9 mouse cellular contexts compared by ENCODE assay signal in the genomic region with DNA sequence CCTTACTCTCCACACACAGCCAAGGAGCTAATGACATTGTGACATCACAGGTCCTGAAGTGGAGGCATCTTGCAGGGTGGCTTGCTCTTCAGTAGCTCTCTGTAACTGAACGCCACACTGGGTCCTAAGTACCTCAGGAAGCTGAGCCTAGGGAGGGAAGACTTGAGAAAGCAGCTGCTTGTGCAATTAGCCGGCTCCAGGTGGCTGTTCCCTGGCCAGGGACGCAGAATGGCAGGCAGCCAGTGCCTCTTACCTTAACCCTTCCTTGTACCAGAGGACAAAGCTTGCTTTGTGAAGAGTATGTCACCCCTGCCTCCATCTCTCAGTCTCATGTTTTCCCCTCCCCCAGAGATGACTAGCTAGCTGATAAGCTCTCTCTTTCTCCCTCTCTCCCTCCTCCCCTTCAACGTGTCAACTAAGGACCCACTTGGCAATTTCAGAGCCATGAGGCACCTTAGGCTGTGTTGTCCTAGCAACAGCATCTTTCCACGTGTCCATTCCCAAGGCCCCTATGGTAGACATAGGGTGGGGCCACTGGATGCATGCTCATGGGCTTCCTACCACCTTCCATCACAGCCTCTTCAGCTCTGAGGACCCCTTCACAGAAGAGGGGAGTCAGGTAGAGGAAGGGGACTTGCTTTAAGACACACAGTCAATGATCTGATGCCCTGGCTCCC. TPM values are rescaled to one million over a fixed set of nuclear protein-coding genes. Genes with fewer than 3 reads are reported as not detected.
A peak's percentile ranks its signal among the peaks of the same experiment; 100 is the strongest.
DNase-seq lines count a peak whose midpoint lies in the region; ATAC-seq and TF ChIP-seq lines count a peak whose summit lies in the region.
"Had no signal": no experiment of that assay in that cellular context is flagged by ENCODE, and none has a peak within 500 bp of the region (broad histone marks: within the 10 kb centered on the region; RNA-seq: fewer than 3 reads in every experiment).

No protein-coding gene starts in this region.

- H3K9ac ChIP-seq in lung, embryonic 14.5 days, result no peak overlapping the region

- 11% methylated on average over 5 of the region's 5 CpGs for WGBS in lung, embryonic 14.5 days

- DNase-seq in heart, postnatal 14 days, result peak; percentile 19 to 20
- no peak for DNase-seq in heart, adult 11 months
- peak; percentile 76 for DNase-seq in cerebellum, adult 11 months
- peak; percentile 70 for DNase-seq in fat pad, adult 2 months (ENCODE audit: extremely low read depth, low read depth, low spot score)
- DNase-seq in lung, embryonic 14.5 days, result peak; percentile 77
- DNase-seq in testis, postnatal 10 days (ENCODE audit: low spot score), result no peak
- no peak for DNase-seq in layer of hippocampus, postnatal 25 days (ENCODE audit: extremely low spot score in 1 of 2, low spot score in 1 of 2)
- no peak for DNase-seq in ovary, adult 18-20 months (ENCODE audit: low spot score)

- H3K27ac ChIP-seq in lung, embryonic 14.5 days (ENCODE audit: low read depth), result peak overlapping the region; percentile 69

- no peak for TF ChIP-seq CTCF in lung, embryonic 14.5 days (IDR thresholded peaks at IDR 0.05; ENCODE audit: low read depth)

- H3K36me3 ChIP-seq in lung, embryonic 14.5 days (ENCODE audit: insufficient read depth), result peaks cover 16% of the 10 kb centered on the region

- no peak overlapping the region for H3K4me2 ChIP-seq in lung, embryonic 14.5 days

- no peaks in the 10 kb centered on the region for H3K27me3 ChIP-seq in lung, embryonic 14.5 days (ENCODE audit: insufficient read depth, low read length)

- peak; percentile 90 for ATAC-seq in lung, embryonic 14.5 days (ENCODE audit: insufficient read depth)

- no peak overlapping the region for H3K4me3 ChIP-seq in lung, embryonic 14.5 days (ENCODE audit: low read depth, low read length)
- H3K4me3 ChIP-seq: myocyte had no signal

- 0 out of 2 replicates have a peak, but pooled peaks cover 3% of the 10 kb centered on the region for H3K4me1 ChIP-seq in lung, embryonic 14.5 days (ENCODE audit: insufficient read depth)

- H3K9me3 ChIP-seq in lung, embryonic 14.5 days (ENCODE audit: low read depth, low read length), result no peaks in the 10 kb centered on the region

- intact Hi-C loops in heart, postnatal 14 days (cut with DNase I), result no loop called here

RNA-seq across cellular contexts. Expression of a gene that starts 12.0 kb away (rescaled TPM):
- 1 to 10 TPM; 5.8 to 6.2 TPM for total RNA-seq in heart, postnatal 14 days (2021)
- 28.9 and 29.9 TPM in 2 replicates for polyA plus RNA-seq in lung, embryonic 14.5 days (2014; fragmentation: Nextera tagmentation; extraction: Ambion mirVana)
- total RNA-seq in layer of hippocampus, postnatal 25 days (2021), result under 1 TPM; 0.49 to 0.54 TPM

Comparison
In these comparisons a context has a peak if more than half of its experiments do, and no peak if none do; other contexts are left out.
1. DNase-seq: peak in heart, postnatal 14 days (2 of 2), cerebellum, adult 11 months (single experiment), fat pad, adult 2 months (single experiment) and lung, embryonic 14.5 days (single experiment); none in heart, adult 11 months (single experiment), testis, postnatal 10 days (single experiment), layer of hippocampus, postnatal 25 days (0 of 2) and ovary, adult 18-20 months (single experiment).
2. RNA of a gene that starts 12.0 kb away (total RNA-seq): 5.8 to 6.2 TPM in heart, postnatal 14 days; 0.49 to 0.54 TPM in layer of hippocampus, postnatal 25 days; every median in the first group is over 4 times any median in the second.